ENCODE assay signal across 21 mouse cellular contexts in the genomic region with DNA sequence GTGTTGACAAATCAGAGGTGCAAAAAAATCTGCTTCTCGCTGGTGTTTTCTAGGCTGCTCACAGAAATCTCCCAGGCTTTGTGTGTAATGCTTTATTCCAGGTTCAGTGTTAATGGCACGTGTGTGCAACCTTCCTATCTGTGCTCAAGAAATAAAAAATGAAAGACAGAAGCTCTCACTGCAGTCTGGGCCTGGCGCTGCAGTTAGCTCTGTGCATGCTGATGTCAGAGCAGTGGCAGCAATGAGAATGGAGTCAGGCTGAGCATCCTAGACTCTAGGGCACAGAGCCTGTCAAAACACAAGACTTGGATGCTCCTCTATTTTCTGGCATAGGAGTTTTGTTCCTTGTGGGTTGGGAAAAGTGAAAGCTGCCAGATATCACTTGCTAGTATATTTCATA. TPM values are rescaled to one million over a fixed set of nuclear protein-coding genes. Genes with fewer than 3 reads are reported as not detected.
DNase-seq lines count a peak whose midpoint lies in the region; ATAC-seq and TF ChIP-seq lines count a peak whose summit lies in the region.
"Had no signal": no experiment of that assay in that cellular context is flagged by ENCODE, and none has a peak within 500 bp of the region (broad histone marks: within the 10 kb centered on the region; RNA-seq: fewer than 3 reads in every experiment).

No protein-coding gene starts in this region.

- H3K4me3 ChIP-seq in hindbrain, embryonic 12.5 days: no peak overlapping the region
- H3K4me3 ChIP-seq in hindbrain, embryonic 10.5 days: no peak overlapping the region
- no peak overlapping the region for H3K4me3 ChIP-seq in forebrain, embryonic 16.5 days (replicated peaks; ENCODE audit: low read length)
- H3K4me3 ChIP-seq in midbrain, postnatal 0 days (ENCODE audit: low read depth, low read length): no peak overlapping the region
- H3K4me3 ChIP-seq in liver, embryonic 12.5 days: no peak overlapping the region
- H3K4me3 ChIP-seq: embryonic facial prominence, embryonic 13.5 days; gastrocnemius, adult 2 months; midbrain, embryonic 12.5 days had no signal

- H3K4me2 ChIP-seq in hindbrain, embryonic 12.5 days (replicated peaks): no peak overlapping the region
- no peak overlapping the region for H3K4me2 ChIP-seq in forebrain, embryonic 16.5 days (ENCODE audit: low read length)
- no peak overlapping the region for H3K4me2 ChIP-seq in midbrain, postnatal 0 days (ENCODE audit: low read depth, low read length, poor library complexity, severe bottlenecking)
- no peak overlapping the region for H3K4me2 ChIP-seq in liver, embryonic 12.5 days
- H3K4me2 ChIP-seq: embryonic facial prominence, embryonic 13.5 days; midbrain, embryonic 12.5 days had no signal

- no peak for DNase-seq in hindbrain, embryonic 10.5 days (ENCODE audit: low spot score)
- DNase-seq in MN1 (ENCODE audit: low spot score): peak; percentile 26
- DNase-seq in midbrain, postnatal 0 days (ENCODE audit: low spot score): peak; percentile 34
- no peak for DNase-seq in kidney, adult 18-20 months
- DNase-seq: B cell, adult 2 months; cerebellum, adult 9-10 months; gastrocnemius, adult 2 months; heart, adult 11 months; kidney, adult 9 months; kidney, postnatal 4 days; liver; lung, adult 2 months; lung, postnatal 4 days had no signal

- H3K36me3 ChIP-seq in hindbrain, embryonic 12.5 days: no peaks in the 10 kb centered on the region
- H3K36me3 ChIP-seq in hindbrain, embryonic 10.5 days: no peaks in the 10 kb centered on the region
- no peaks in the 10 kb centered on the region for H3K36me3 ChIP-seq in forebrain, embryonic 16.5 days (ENCODE audit: control insufficient read depth, insufficient read depth)
- H3K36me3 ChIP-seq in midbrain, postnatal 0 days (ENCODE audit: insufficient read depth, low read length): no peaks in the 10 kb centered on the region
- no peaks in the 10 kb centered on the region for H3K36me3 ChIP-seq in liver, embryonic 12.5 days
- H3K36me3 ChIP-seq: embryonic facial prominence, embryonic 13.5 days; midbrain, embryonic 12.5 days had no signal

- TF ChIP-seq CTCF in midbrain, postnatal 0 days (IDR thresholded peaks at IDR 0.05): no peak

- H3K4me1 ChIP-seq in hindbrain, embryonic 12.5 days: peaks cover 4% of the 10 kb centered on the region; the same call in 1 of the 2 replicates
- no peaks in the 10 kb centered on the region for H3K4me1 ChIP-seq in hindbrain, embryonic 10.5 days (replicated peaks)
- no peaks in the 10 kb centered on the region for H3K4me1 ChIP-seq in forebrain, embryonic 16.5 days (replicated peaks; ENCODE audit: control insufficient read depth, insufficient read depth, low read length)
- H3K4me1 ChIP-seq in midbrain, postnatal 0 days (ENCODE audit: insufficient read depth, low read length): no peaks in the 10 kb centered on the region
- H3K4me1 ChIP-seq in liver, embryonic 12.5 days: no peaks in the 10 kb centered on the region
- H3K4me1 ChIP-seq: embryonic facial prominence, embryonic 13.5 days; midbrain, embryonic 12.5 days had no signal

- 76% methylated on average over 3 of the region's 3 CpGs for WGBS in hindbrain, embryonic 12.5 days
- 81% methylated on average over 3 of the region's 3 CpGs for WGBS in hindbrain, embryonic 10.5 days
- WGBS in forebrain, embryonic 16.5 days: 67% methylated on average over 3 of the region's 3 CpGs
- 51% methylated on average over 3 of the region's 3 CpGs for WGBS in midbrain, postnatal 0 days
- 64% methylated on average over 3 of the region's 3 CpGs for WGBS in liver, embryonic 12.5 days (ENCODE audit: insufficient replicate concordance)

- no peak for ATAC-seq in hindbrain, embryonic 12.5 days (ENCODE audit: low FRiP score)
- ATAC-seq in forebrain, embryonic 16.5 days: peak; percentile 90
- ATAC-seq in midbrain, postnatal 0 days (ENCODE audit: low FRiP score): peak; percentile 74
- no peak for ATAC-seq in liver, embryonic 12.5 days
- ATAC-seq: activated CD4-positive, CD25-positive, alpha-beta regulatory T cell, adult 4 months; Patski had no signal

- no peaks in the 10 kb centered on the region for H3K27me3 ChIP-seq in hindbrain, embryonic 12.5 days
- no peaks in the 10 kb centered on the region for H3K27me3 ChIP-seq in hindbrain, embryonic 10.5 days (ENCODE audit: insufficient read depth, poor library complexity, severe bottlenecking)
- no peaks in the 10 kb centered on the region for H3K27me3 ChIP-seq in forebrain, embryonic 16.5 days (replicated peaks; ENCODE audit: control insufficient read depth, insufficient read depth, low read length)
- H3K27me3 ChIP-seq in midbrain, postnatal 0 days (ENCODE audit: insufficient read depth, low read length): no peaks in the 10 kb centered on the region
- H3K27me3 ChIP-seq in liver, embryonic 12.5 days (replicated peaks): no peaks in the 10 kb centered on the region
- H3K27me3 ChIP-seq: embryonic facial prominence, embryonic 13.5 days; Patski had no signal

- no peak overlapping the region for H3K9ac ChIP-seq in hindbrain, embryonic 12.5 days
- no peak overlapping the region for H3K9ac ChIP-seq in forebrain, embryonic 16.5 days (replicated peaks; ENCODE audit: low read depth, low read length)
- no peak overlapping the region for H3K9ac ChIP-seq in midbrain, postnatal 0 days (replicated peaks; ENCODE audit: low read length, poor library complexity, severe bottlenecking)
- no peak overlapping the region for H3K9ac ChIP-seq in liver, embryonic 12.5 days
- H3K9ac ChIP-seq: embryonic facial prominence, embryonic 13.5 days; midbrain, embryonic 12.5 days had no signal

- no peaks in the 10 kb centered on the region for H3K9me3 ChIP-seq in hindbrain, embryonic 12.5 days (replicated peaks)
- no peaks in the 10 kb centered on the region for H3K9me3 ChIP-seq in hindbrain, embryonic 10.5 days
- H3K9me3 ChIP-seq in forebrain, embryonic 16.5 days (ENCODE audit: control insufficient read depth, low read length): no peaks in the 10 kb centered on the region
- no peaks in the 10 kb centered on the region for H3K9me3 ChIP-seq in midbrain, postnatal 0 days (ENCODE audit: low read length)
- no peaks in the 10 kb centered on the region for H3K9me3 ChIP-seq in liver, embryonic 12.5 days (replicated peaks)
- H3K9me3 ChIP-seq: embryonic facial prominence, embryonic 13.5 days; midbrain, embryonic 12.5 days had no signal

- H3K27ac ChIP-seq in hindbrain, embryonic 12.5 days: 0 out of 2 replicates have a peak overlapping the region, but pooled peaks have one; percentile 23
- H3K27ac ChIP-seq in hindbrain, embryonic 10.5 days: no peak overlapping the region
- no peak overlapping the region for H3K27ac ChIP-seq in forebrain, embryonic 16.5 days (ENCODE audit: low read length)
- H3K27ac ChIP-seq in midbrain, postnatal 0 days (ENCODE audit: low read depth, low read length): peak overlapping the region; percentile 21
- H3K27ac ChIP-seq in liver, embryonic 12.5 days: no peak overlapping the region
- H3K27ac ChIP-seq: embryonic facial prominence, embryonic 13.5 days; gastrocnemius, adult 2 months; midbrain, embryonic 12.5 days had no signal

RNA-seq across cellular contexts. Expression of gene Slc6a5, which starts 39.7 kb away (rescaled TPM):
- polyA plus RNA-seq in hindbrain, embryonic 12.5 days (2016; fragmentation: Nextera tagmentation; extraction: Ambion mirVana): 8.2 and 10.0 TPM in 2 replicates
- 0.60 and 4.1 TPM in 2 replicates for polyA plus RNA-seq in hindbrain, embryonic 10.5 days (2016; fragmentation: Nextera tagmentation; extraction: Ambion mirVana)
- not detected in 2 replicates for polyA plus RNA-seq in forebrain, embryonic 16.5 days (2015; fragmentation: Nextera tagmentation; extraction: Ambion mirVana)
- total RNA-seq in midbrain, postnatal 0 days (2014; rRNA removed): 2.7 and 6.6 TPM in 2 replicates
- polyA plus RNA-seq in midbrain, postnatal 0 days (2015; fragmentation: Nextera tagmentation; extraction: Ambion mirVana): 0.22 and 0.36 TPM in 2 replicates
- polyA plus RNA-seq in liver, embryonic 12.5 days (2016; fragmentation: Nextera tagmentation; extraction: Ambion mirVana): not detected in 2 replicates
- total RNA-seq: gastrocnemius, adult 2 months had no signal
- polyA plus RNA-seq: activated CD4-positive, CD25-positive, alpha-beta regulatory T cell, adult 4 months; heart, embryonic 16.5 days; lung, adult 2 months had no signal

Comparison
In these comparisons a context has a peak if more than half of its experiments do, and no peak if none do; other contexts are left out.
1. H3K27ac ChIP-seq: peak in hindbrain, embryonic 12.5 days (single experiment) and midbrain, postnatal 0 days (single experiment); none in hindbrain, embryonic 10.5 days (single experiment), forebrain, embryonic 16.5 days (single experiment) and liver, embryonic 12.5 days (single experiment).
2. ATAC-seq: peak in forebrain, embryonic 16.5 days (single experiment) and midbrain, postnatal 0 days (single experiment); none in hindbrain, embryonic 12.5 days (single experiment) and liver, embryonic 12.5 days (single experiment).
3. DNase-seq: peak in MN1 (single experiment) and midbrain, postnatal 0 days (single experiment); none in hindbrain, embryonic 10.5 days (single experiment) and kidney, adult 18-20 months (single experiment).